ENCODE assay signal across 8 mouse cellular contexts in the genomic region with DNA sequence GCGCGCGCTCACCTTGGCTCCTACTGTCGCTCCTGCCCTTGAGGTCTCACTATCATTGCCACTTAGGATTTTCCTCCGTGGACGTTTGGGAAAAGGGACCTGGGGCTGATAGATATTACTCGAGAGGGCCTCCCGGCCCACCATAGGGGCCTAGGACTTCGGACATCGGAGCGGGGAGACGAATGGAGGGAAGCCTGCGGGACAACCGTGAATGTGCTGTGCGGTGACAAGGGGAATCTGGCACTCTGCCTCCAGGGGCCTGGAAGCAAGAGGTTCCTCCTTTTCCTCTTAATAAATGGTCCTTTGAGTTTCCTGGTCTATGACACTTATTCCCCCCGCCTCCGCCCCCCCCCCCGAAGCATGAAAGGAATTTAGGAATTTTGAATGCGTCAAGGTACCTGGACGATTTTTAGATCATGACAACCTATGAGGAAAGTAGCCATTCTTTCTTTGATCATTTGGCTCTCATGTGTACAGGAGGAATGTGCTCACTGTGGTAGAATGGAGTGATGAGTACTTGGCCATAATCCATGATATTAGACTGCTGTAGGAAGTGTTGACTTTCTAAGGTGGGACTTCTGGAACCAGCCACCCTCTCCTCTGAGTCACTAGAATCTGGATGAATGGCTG. TPM values are rescaled to one million over a fixed set of nuclear protein-coding genes. Genes with fewer than 3 reads are reported as not detected.
A peak's percentile ranks its signal among the peaks of the same experiment; 100 is the strongest.
DNase-seq lines count a peak whose midpoint lies in the region; ATAC-seq and TF ChIP-seq lines count a peak whose summit lies in the region.

No protein-coding gene starts in this region.

- H3K9me3 ChIP-seq in erythroblast, embryonic 14.5 days (ENCODE audit: control insufficient read depth, low read length): no peaks in the 10 kb centered on the region
- H3K9me3 ChIP-seq in intestine, postnatal 0 days (ENCODE audit: control insufficient read depth): no peaks in the 10 kb centered on the region
- no peaks in the 10 kb centered on the region for H3K9me3 ChIP-seq in midbrain, embryonic 13.5 days

- H3K36me3 ChIP-seq in erythroblast, embryonic 14.5 days (ENCODE audit: control insufficient read depth): peaks cover 36% of the 10 kb centered on the region
- H3K36me3 ChIP-seq in thymus, adult 2 months (ENCODE audit: control insufficient read depth, insufficient read depth, low read length): no peaks in the 10 kb centered on the region
- peaks cover 11% of the 10 kb centered on the region; the same call in 1 of the 2 replicates for H3K36me3 ChIP-seq in intestine, postnatal 0 days (ENCODE audit: control insufficient read depth, insufficient read depth)
- peaks cover 20% of the 10 kb centered on the region for H3K36me3 ChIP-seq in midbrain, embryonic 13.5 days

- H3K4me2 ChIP-seq in intestine, postnatal 0 days (replicated peaks; ENCODE audit: low read depth): peak overlapping the region; percentile 83
- H3K4me2 ChIP-seq in midbrain, embryonic 13.5 days (replicated peaks): peak overlapping the region; percentile 81

- TF ChIP-seq CTCF in thymus, adult 2 months (IDR thresholded peaks at IDR 0.05; ENCODE audit: borderline replicate concordance, control insufficient read depth, extremely low read depth, insufficient read depth, low read length, poor library complexity): no peak
- no peak for TF ChIP-seq CTCF in intestine, postnatal 0 days (IDR thresholded peaks at IDR 0.05; ENCODE audit: low read depth)

- peak overlapping the region; percentile 95 for H3K4me3 ChIP-seq in erythroblast, embryonic 14.5 days (replicated peaks)
- H3K4me3 ChIP-seq in thymus, adult 2 months (ENCODE audit: control insufficient read depth, insufficient read depth, low read length): peak overlapping the region; percentile 80
- H3K4me3 ChIP-seq in intestine, postnatal 0 days (ENCODE audit: low read depth, low read length): peak overlapping the region; percentile 74
- H3K4me3 ChIP-seq in midbrain, embryonic 13.5 days (replicated peaks): peak overlapping the region; percentile 89

- no peak overlapping the region for H3K27ac ChIP-seq in thymus, adult 2 months (ENCODE audit: control insufficient read depth, insufficient read depth, low read length)
- peak overlapping the region; percentile 87 for H3K27ac ChIP-seq in intestine, postnatal 0 days (ENCODE audit: low read depth, low read length)
- peak overlapping the region; percentile 94 for H3K27ac ChIP-seq in midbrain, embryonic 13.5 days

- H3K27me3 ChIP-seq in erythroblast, embryonic 14.5 days (ENCODE audit: control insufficient read depth): peaks cover under 1% of the 10 kb centered on the region; the same call in 1 of the 2 replicates
- H3K27me3 ChIP-seq in thymus, adult 2 months (ENCODE audit: control insufficient read depth, insufficient read depth, low read length): no peaks in the 10 kb centered on the region
- H3K27me3 ChIP-seq in intestine, postnatal 0 days (replicated peaks; ENCODE audit: control insufficient read depth, insufficient read depth, low read length): no peaks in the 10 kb centered on the region
- H3K27me3 ChIP-seq in midbrain, embryonic 13.5 days: no peaks in the 10 kb centered on the region

- 5% methylated on average over 20 of the region's 20 CpGs for WGBS in thymus, adult 2 months
- WGBS in intestine, postnatal 0 days: under 1% methylated on average over 20 of the region's 20 CpGs
- WGBS in midbrain, embryonic 13.5 days: 2% methylated on average over 20 of the region's 20 CpGs

- H3K4me1 ChIP-seq in erythroblast, embryonic 14.5 days (ENCODE audit: control insufficient read depth): peaks cover 26% of the 10 kb centered on the region
- H3K4me1 ChIP-seq in thymus, adult 2 months (replicated peaks; ENCODE audit: control insufficient read depth, insufficient read depth, low read length): 0 out of 2 replicates have a peak, but pooled peaks cover 3% of the 10 kb centered on the region
- no peaks in the 10 kb centered on the region for H3K4me1 ChIP-seq in intestine, postnatal 0 days (replicated peaks; ENCODE audit: control insufficient read depth, insufficient read depth, low read length)
- peaks cover 35% of the 10 kb centered on the region for H3K4me1 ChIP-seq in midbrain, embryonic 13.5 days (replicated peaks)

- TF ChIP-seq POLR2A in thymus, adult 2 months (IDR thresholded peaks at IDR 0.05; ENCODE audit: control insufficient read depth, extremely low read depth, insufficient read depth, low read length, poor library complexity): no peak

- DNase-seq in thymus, adult 2 months: no peak
- no peak for DNase-seq in thymus, postnatal 36 days
- DNase-seq in layer of hippocampus, adult 9-10 months (ENCODE audit: low spot score): no peak

- no peak for ATAC-seq in erythroblast, adult 5-6 weeks (replicated peaks; ENCODE audit: low FRiP score, poor library complexity, severe bottlenecking)
- no peak for ATAC-seq in intestine, postnatal 0 days
- ATAC-seq in midbrain, embryonic 13.5 days: no peak
- ATAC-seq in CD4-positive, CD25-positive, alpha-beta regulatory T cell, adult 4 months: no peak

- peak overlapping the region; percentile 70 for H3K9ac ChIP-seq in intestine, postnatal 0 days (ENCODE audit: low read depth, low read length)
- peak overlapping the region; percentile 90 for H3K9ac ChIP-seq in midbrain, embryonic 13.5 days (replicated peaks)

RNA-seq across cellular contexts. Expression of gene Arf2, which starts 0.7 kb away (rescaled TPM):
- polyA plus RNA-seq in erythroblast, embryonic 14.5 days (2012): 0.44 and 0.71 TPM in 2 replicates
- total RNA-seq in erythroblast, adult 5-6 weeks (2015; ENCODE audit: low replicate concordance): 7.5 and 9.4 TPM in 2 replicates
- total RNA-seq in erythroblast, adult 5-6 weeks (2017; ENCODE audit: low replicate concordance): 9.9 and 10.5 TPM in 2 replicates
- polyA plus RNA-seq in thymus, adult 2 months (2012; rRNA removed): 10.4 and 14.7 TPM in 2 replicates
- 33.4 and 35.4 TPM in 2 replicates for polyA plus RNA-seq in intestine, postnatal 0 days (2015; fragmentation: Nextera tagmentation; extraction: Ambion mirVana)
- 195 and 211 TPM in 2 replicates for polyA plus RNA-seq in midbrain, embryonic 13.5 days (2015; fragmentation: Nextera tagmentation; extraction: Ambion mirVana)
- 10 to 100 TPM; 10.8 to 18.2 TPM for polyA plus RNA-seq in CD4-positive, CD25-positive, alpha-beta regulatory T cell, adult 4 months (2017; shearing (Covaris generic))

RNA-seq across cellular contexts. Expression of gene Nsf, which starts 13.4 kb away (rescaled TPM):
- 0.27 and 0.30 TPM in 2 replicates for polyA plus RNA-seq in erythroblast, embryonic 14.5 days (2012)
- 7.9 and 14.4 TPM in 2 replicates for total RNA-seq in erythroblast, adult 5-6 weeks (2015; ENCODE audit: low replicate concordance)
- total RNA-seq in erythroblast, adult 5-6 weeks (2017; ENCODE audit: low replicate concordance): 13.5 and 14.5 TPM in 2 replicates
- 52.5 and 59.3 TPM in 2 replicates for polyA plus RNA-seq in thymus, adult 2 months (2012; rRNA removed)
- polyA plus RNA-seq in intestine, postnatal 0 days (2015; fragmentation: Nextera tagmentation; extraction: Ambion mirVana): 41.0 and 41.4 TPM in 2 replicates
- polyA plus RNA-seq in midbrain, embryonic 13.5 days (2015; fragmentation: Nextera tagmentation; extraction: Ambion mirVana): 113 and 138 TPM in 2 replicates
- 10 to 100 TPM; 69.0 to 94.8 TPM for polyA plus RNA-seq in CD4-positive, CD25-positive, alpha-beta regulatory T cell, adult 4 months (2017; shearing (Covaris generic))

Comparison
In these comparisons a context has a peak if more than half of its experiments do, and no peak if none do; other contexts are left out.
1. RNA of gene Nsf, which starts 13.4 kb away (polyA plus RNA-seq): 113 to 138 TPM in midbrain, embryonic 13.5 days, 69.0 to 94.8 TPM in CD4-positive, CD25-positive, alpha-beta regulatory T cell, adult 4 months, 52.5 to 59.3 TPM in thymus, adult 2 months and 41.0 to 41.4 TPM in intestine, postnatal 0 days; 0.27 to 0.30 TPM in erythroblast, embryonic 14.5 days; every median in the first group is over 10 times any median in the second.
2. Peak in every context shown above with its lines, with median percentiles within 50 percentile points of each other: H3K4me3 ChIP-seq.